Mouse (Mus musculus) ovary, postnatal 10 days (tissue): ENCODE results near the gene Cyp2s1.

Experiments used
- DNase-seq: peaks from one replicate; pipeline ENCODE4 v3.0.0; 2022; ENCODE audit warnings: low spot score

The Cyp2s1 gene

GRCm38 (mm10) chr7:25816241-25816919 lies at the start of gene Cyp2s1:
Gene Cyp2s1 (minus strand): TSS chr7:25816913.
- no peak for DNase-seq

- no peak for DNase-seq
Measured at GRCm38 (mm10) chr7:25864861-25865260, 48.1 kb upstream of the Cyp2s1 start.

GRCm38 (mm10) chr7:25863756-25864155 lies 47.0 kb upstream of the Cyp2s1 start:
- no peak for DNase-seq

- no peak for DNase-seq
Measured at GRCm38 (mm10) chr7:25862365-25862764, 45.7 kb upstream of the Cyp2s1 start.

GRCm38 (mm10) chr7:25859962-25860870 lies 43.5 kb upstream of the Cyp2s1 start:
- DNase-seq: no peak

GRCm38 (mm10) chr7:25855082-25855481 lies 38.4 kb upstream of the Cyp2s1 start:
- DNase-seq: peak; percentile 39

GRCm38 (mm10) chr7:25848444-25848812 lies 31.7 kb upstream of the Cyp2s1 start:
- no peak for DNase-seq

- DNase-seq: peak; percentile 91
Measured at GRCm38 (mm10) chr7:25847722-25848443, 31.2 kb upstream of the Cyp2s1 start.

GRCm38 (mm10) chr7:25844885-25845284 lies 28.2 kb upstream of the Cyp2s1 start:
- no peak for DNase-seq

GRCm38 (mm10) chr7:25844423-25844822 lies 27.7 kb upstream of the Cyp2s1 start:
- no peak for DNase-seq

GRCm38 (mm10) chr7:25843492-25843891 lies 26.8 kb upstream of the Cyp2s1 start:
- no peak for DNase-seq

GRCm38 (mm10) chr7:25840908-25841307 lies 24.2 kb upstream of the Cyp2s1 start:
- DNase-seq: no peak

GRCm38 (mm10) chr7:25835188-25835891 lies 18.6 kb upstream of the Cyp2s1 start:
- DNase-seq: no peak

GRCm38 (mm10) chr7:25831557-25832530 lies 15.1 kb upstream of the Cyp2s1 start:
- DNase-seq: no peak

GRCm38 (mm10) chr7:25830251-25830650 lies 13.5 kb upstream of the Cyp2s1 start:
- DNase-seq: no peak

GRCm38 (mm10) chr7:25827199-25827598 lies 10.5 kb upstream of the Cyp2s1 start:
- no peak for DNase-seq

- DNase-seq: no peak
Measured at GRCm38 (mm10) chr7:25826029-25826428, 9.3 kb upstream of the Cyp2s1 start.

GRCm38 (mm10) chr7:25825043-25825442 lies 8.3 kb upstream of the Cyp2s1 start:
- DNase-seq: no peak

GRCm38 (mm10) chr7:25815571-25815970 lies 1.1 kb downstream of the Cyp2s1 start:
- no peak for DNase-seq

GRCm38 (mm10) chr7:25814711-25815110 lies 2.0 kb downstream of the Cyp2s1 start:
- no peak for DNase-seq

GRCm38 (mm10) chr7:25812195-25812594 lies 4.5 kb downstream of the Cyp2s1 start:
- no peak for DNase-seq
